Mouse (Mus musculus) midbrain, postnatal 0 days (tissue): Measurements from ENCODE around the gene Slc25a19. TPM values are rescaled to one million over a fixed set of nuclear protein-coding genes. Genes with fewer than 3 reads are reported as not detected.

Source experiments
- ATAC-seq: fragments of 200-750 bp; cut with Nextera tagmentation; 2 replicates; pipeline ENCODE4 v1.8.0; 2017; ENCODE audit warnings: moderate number of reproducible peaks, mild to moderate bottlenecking, moderate TSS enrichment, moderate library complexity; ENCODE audit not compliant: low FRiP score
- DNase-seq: peaks from one replicate; pipeline ENCODE4 v3.0.0-alpha.2; 2015; ENCODE audit warnings: low spot score
- H3K27ac ChIP-seq: fragments of 300-500 bp; sonication (generic); 2 replicates; pipeline ENCODE4 v1.5.1; 2014; ENCODE audit warnings: low read depth, mild to moderate bottlenecking, low read length, mixed read lengths
- H3K27me3 ChIP-seq: fragments of 300-500 bp; sonication (generic); 2 replicates; pipeline ENCODE4 v1.6.1; 2014; ENCODE audit warnings: low read length, control low read depth, mixed read lengths; ENCODE audit not compliant: insufficient read depth
- H3K36me3 ChIP-seq: fragments of 300-500 bp; sonication (generic); 2 replicates; pipeline ENCODE4 v1.6.1; 2014; ENCODE audit warnings: low read length, control low read depth, mixed read lengths; ENCODE audit not compliant: insufficient read depth
- H3K4me1 ChIP-seq: fragments of 300-500 bp; sonication (generic); 2 replicates; pipeline ENCODE4 v1.6.1; 2014; ENCODE audit warnings: mild to moderate bottlenecking, control low read depth, antibody characterized with exemption, low read length, mixed read lengths; ENCODE audit not compliant: insufficient read depth
- H3K4me2 ChIP-seq: fragments of 300-500 bp; sonication (generic); 2 replicates; pipeline ENCODE4 v1.6.1; 2014; ENCODE audit warnings: low read depth, mild to moderate bottlenecking, low read length, mixed read lengths; ENCODE audit not compliant: poor library complexity, severe bottlenecking
- H3K4me3 ChIP-seq: fragments of 300-500 bp; sonication (generic); 2 replicates; pipeline ENCODE4 v1.5.1; 2014; ENCODE audit warnings: low read depth, mild to moderate bottlenecking, low read length, moderate library complexity
- H3K9ac ChIP-seq: fragments of 300-500 bp; sonication (generic); replicated peaks from 2 replicates; pipeline ENCODE4 v1.6.1; 2014; ENCODE audit warnings: mild to moderate bottlenecking, low read length, moderate library complexity, mixed read lengths; ENCODE audit not compliant: poor library complexity, severe bottlenecking
- H3K9me3 ChIP-seq: fragments of 300-500 bp; sonication (generic); 2 replicates; pipeline ENCODE4 v1.6.1; 2016; ENCODE audit warnings: low read length, control low read depth
- CTCF ChIP-seq: IDR thresholded peaks from 2 replicates; pipeline ENCODE4 v1.5.1; 2016; ENCODE audit warnings: antibody characterized with exemption, mild to moderate bottlenecking
- WGBS: fragments of 180-500 bp; shearing (Covaris S2); extraction: QIAGEN DNeasy Blood & Tissue Kit; methylation state at CpG from one replicate; pipeline ENCODE4 v1.1.7; 2014; 5-methylcytosine and 5-hydroxymethylcytosine counted together
- polyA plus RNA-seq: library from polyadenylated mRNA; unstranded; fragments of >200 nt; fragmentation: Nextera tagmentation; extraction: Ambion mirVana; gene quantifications from 2 replicates; pipeline ENCODE4 v1.2.1, GENCODE M21; 2015
- total RNA-seq: library from RNA; depleted of rRNA; stranded (reverse); fragments of >200 nt; gene quantifications from 2 replicates; pipeline ENCODE4 v1.2.3, GENCODE M21; 2014

Slc25a19 gene
- total and polyA plus RNA-seq, 2 experiments from 2014 or later = 35.7 to 49.6 TPM

DNA sequence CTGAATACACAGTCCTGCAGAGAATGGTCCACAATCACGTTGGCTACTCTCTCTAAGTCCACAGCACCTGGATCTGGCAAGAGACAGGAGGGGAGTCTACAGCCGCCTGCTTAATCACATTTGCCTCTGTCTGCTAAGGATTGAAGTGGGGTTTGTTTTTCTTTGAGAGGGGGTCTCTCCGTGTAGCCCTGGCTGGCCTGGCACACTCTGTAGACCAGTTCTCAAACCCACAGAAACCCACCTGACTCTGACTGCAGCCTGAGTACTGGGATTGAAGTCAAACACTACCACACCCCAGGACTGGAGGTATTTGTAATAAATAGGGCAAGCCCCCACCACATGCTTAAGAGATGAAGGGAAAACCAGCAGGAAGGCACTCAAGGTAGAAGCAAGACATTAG is 18.5 kb downstream of the Slc25a19 start:
- Histone ChIP-seq H3K27ac (no peak overlapping the region), H3K4me2 (no peak overlapping the region), H3K36me3 (peaks cover 21% of the 10 kb centered on the region), H3K4me1 (no peaks in the 10 kb centered on the region), H3K9ac (no peak overlapping the region), H3K27me3 (no peaks in the 10 kb centered on the region), H3K4me3 (no peak overlapping the region), H3K9me3 (no peaks in the 10 kb centered on the region)
- no peak for DNase-seq
- no peak for TF ChIP-seq CTCF
- no peak for ATAC-seq
- 77% methylated on average over 3 of the region's 3 CpGs for WGBS

DNA sequence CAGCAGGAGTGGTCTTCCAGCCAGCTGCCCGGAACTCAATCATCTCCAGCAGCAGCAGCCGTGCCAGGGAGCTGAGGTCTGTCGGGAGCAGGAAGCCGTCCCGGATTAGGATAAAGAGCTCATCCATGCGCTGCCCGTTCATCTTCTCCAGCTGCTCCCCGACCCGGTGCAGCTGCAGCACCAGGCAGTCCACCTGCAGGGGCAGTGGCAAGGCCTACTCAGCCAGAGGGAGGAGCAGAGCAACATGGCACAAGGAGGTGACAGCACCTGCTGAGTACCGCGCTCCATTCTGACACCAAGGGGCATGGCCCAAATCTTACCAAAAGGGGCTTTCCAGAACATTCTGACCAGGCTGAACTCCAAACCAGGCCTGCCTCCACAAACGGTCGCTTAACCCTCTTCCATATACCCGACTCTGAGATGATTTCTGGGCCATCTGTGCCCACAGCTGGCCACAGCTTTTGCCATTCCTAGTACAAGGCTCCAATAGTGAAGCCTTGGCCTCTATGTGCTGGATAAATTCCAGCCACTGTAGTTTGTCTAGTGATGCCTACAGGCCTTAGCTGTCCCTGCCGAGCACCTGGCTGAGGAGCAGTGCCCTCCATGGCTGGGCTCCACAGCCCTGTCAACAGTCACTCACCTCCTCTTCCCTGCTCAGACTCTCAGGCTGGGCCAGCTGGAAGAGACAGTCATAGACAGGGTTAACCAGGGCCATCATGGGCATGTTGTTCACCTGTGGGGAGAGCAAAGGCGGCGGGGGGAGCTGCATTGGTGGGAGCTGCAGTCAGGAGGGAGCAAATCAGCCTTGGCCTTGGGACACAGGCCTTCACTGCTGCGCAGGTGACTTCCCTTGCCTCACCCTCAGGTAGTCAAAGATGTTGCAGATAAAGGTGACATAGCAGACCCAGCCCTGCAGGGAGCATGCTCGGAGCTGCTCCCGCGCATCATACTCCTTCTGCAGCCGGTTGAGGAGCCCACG is 19.4 kb downstream of the Slc25a19 start:
- ATAC-seq = no peak
- Histone ChIP-seq H3K4me1 (no peaks in the 10 kb centered on the region), H3K9ac (no peak overlapping the region), H3K36me3 (peaks cover 19% of the 10 kb centered on the region), H3K27ac (no peak overlapping the region), H3K4me3 (no peak overlapping the region), H3K4me2 (no peak overlapping the region), H3K9me3 (no peaks in the 10 kb centered on the region), H3K27me3 (no peaks in the 10 kb centered on the region)
- TF ChIP-seq CTCF = no peak
- WGBS = 75% methylated on average over 23 of the region's 23 CpGs
- peak; percentile 73 for DNase-seq

GRCm38 (mm10) chr11:115606733-115607132 is 21.4 kb downstream of the Slc25a19 start:
- Histone ChIP-seq H3K36me3 (peaks cover 19% of the 10 kb centered on the region), H3K9ac (no peak overlapping the region), H3K4me1 (peaks cover 5% of the 10 kb centered on the region), H3K27ac (no peak overlapping the region), H3K27me3 (no peaks in the 10 kb centered on the region), H3K4me3 (no peak overlapping the region), H3K9me3 (no peaks in the 10 kb centered on the region), H3K4me2 (no peak overlapping the region)
- ATAC-seq = no peak
- no peak for TF ChIP-seq CTCF
- no peak for DNase-seq
- WGBS = 95% methylated on average over 18 of the region's 18 CpGs

DNA sequence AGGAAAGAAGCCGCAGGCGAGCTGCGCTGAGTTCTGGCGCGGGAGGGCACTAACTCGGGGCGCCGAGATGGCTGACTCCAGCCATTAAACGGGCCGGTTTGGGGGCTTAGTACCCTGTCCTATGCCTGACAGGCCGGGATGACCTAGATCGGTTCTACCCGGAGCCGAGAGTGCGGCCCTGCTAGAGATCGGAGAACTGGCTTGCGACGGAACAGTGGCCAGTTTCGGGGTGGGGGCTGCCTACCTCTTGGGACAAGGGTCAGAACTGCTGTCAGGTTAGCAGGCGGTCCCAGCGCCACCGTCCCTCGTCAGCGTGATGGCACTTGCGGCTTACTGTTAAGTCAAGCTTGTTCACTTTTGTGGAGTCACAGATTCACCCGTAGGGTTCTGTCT is 23.8 kb downstream of the Slc25a19 start:
- H3K27me3 ChIP-seq = no peaks in the 10 kb centered on the region
- peak overlapping the region; percentile 94 for H3K27ac ChIP-seq
- peak; percentile 39 for ATAC-seq
- peak overlapping the region; percentile 93 for H3K4me2 ChIP-seq
- peak overlapping the region; percentile 85 for H3K4me3 ChIP-seq
- no peak for DNase-seq
- H3K9ac ChIP-seq = peak overlapping the region; percentile 99
- 1% methylated on average over 25 of the region's 26 CpGs for WGBS
- TF ChIP-seq CTCF = no peak
- H3K9me3 ChIP-seq = no peaks in the 10 kb centered on the region
- H3K4me1 ChIP-seq = peaks cover 5% of the 10 kb centered on the region
- peaks cover 16% of the 10 kb centered on the region for H3K36me3 ChIP-seq

DNA sequence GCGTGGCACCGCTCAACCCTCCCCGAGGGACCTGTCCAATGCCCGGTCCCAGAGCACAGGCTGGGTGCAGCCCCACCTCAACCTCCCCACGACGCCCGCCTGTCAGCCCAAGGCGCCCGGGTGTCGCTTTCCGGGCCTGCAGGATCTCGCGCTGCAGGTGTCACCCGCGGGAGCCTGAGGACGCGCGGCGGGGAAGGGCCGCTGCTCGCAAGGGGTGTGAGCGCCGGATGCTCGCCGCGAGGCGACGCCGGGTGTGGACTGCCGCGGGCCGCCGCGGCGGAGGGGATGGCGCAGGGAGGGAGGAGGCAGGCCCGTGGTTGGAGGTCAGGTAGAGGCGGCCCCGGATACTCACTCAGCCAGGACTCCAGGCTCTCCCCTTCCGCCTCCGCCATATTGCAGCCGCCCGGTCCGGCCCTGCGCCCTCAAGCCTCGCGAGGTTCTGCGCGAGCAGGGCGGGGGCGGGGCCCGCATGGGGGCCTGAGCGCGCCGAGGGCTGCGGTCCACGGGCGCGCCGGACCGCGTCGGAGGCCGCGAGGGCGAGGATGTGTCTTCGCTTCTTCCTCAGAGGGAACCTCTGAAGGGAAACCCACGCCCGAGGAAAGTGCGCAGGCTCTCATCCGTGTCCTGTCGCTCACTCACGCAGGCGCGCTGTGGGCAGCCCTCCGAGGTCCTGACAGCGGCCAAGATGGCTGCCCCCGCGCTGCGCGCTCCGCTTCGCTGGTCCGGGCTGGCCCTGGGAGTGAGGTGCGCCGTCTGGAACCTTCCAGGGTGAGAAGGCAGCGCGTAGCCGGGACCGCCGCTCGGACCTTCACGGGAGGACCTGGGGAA is 24.4 kb downstream of the Slc25a19 start, which contains the start of the genes Mrps7 and Gga3:
Gene Mrps7 (plus strand): TSS at position 450 of the 828 bp plus-strand sequence.
Gene Gga3 (minus strand): TSS at position 576 of the 828 bp plus-strand sequence.
- H3K4me2 ChIP-seq = peak within 1 kb of the TSS; percentile 93
- ATAC-seq = peak; percentile 94
- H3K9ac ChIP-seq = peak within 1 kb of the TSS; percentile 99
- H3K36me3 ChIP-seq = peaks cover 16% of the 10 kb centered on the region; the same call in 1 of the 2 replicates
- no peaks in the 10 kb centered on the region for H3K9me3 ChIP-seq
- no peak for TF ChIP-seq CTCF
- no peaks in the 10 kb centered on the region for H3K27me3 ChIP-seq
- peak within 1 kb of the TSS; percentile 94 for H3K27ac ChIP-seq
- peak; percentile 87 for DNase-seq
- H3K4me1 ChIP-seq = peaks cover 5% of the 10 kb centered on the region
- H3K4me3 ChIP-seq = peak within 1 kb of the TSS; percentile 85
- 0% methylated on average over 83 of the region's 93 CpGs for WGBS
